Mouse (Mus musculus) layer of hippocampus, adult 2 months (tissue): Measurements from ENCODE around the gene Dgkb. TPM values are rescaled to one million over a fixed set of nuclear protein-coding genes. Genes with fewer than 3 reads are reported as not detected.

Source experiments
- DNase-seq, 2 experiments: peaks; one replicate each; pipeline ENCODE4 v3.0.0; 2022; ENCODE audit warnings: low spot score in 2 of 2
- H3K27ac ChIP-seq: fragments of 200-600 bp; 2 replicates; pipeline ENCODE4 v1.8.1; 2022
- H3K4me3 ChIP-seq: fragments of 200-600 bp; 2 replicates; pipeline ENCODE4 v1.8.1; 2022; ENCODE audit warnings: mild to moderate bottlenecking
- CTCF ChIP-seq: fragments of 200-600 bp; conservative IDR thresholded peaks from 2 replicates; pipeline ENCODE4 v1.8.1; 2022; ENCODE audit warnings: antibody characterized with exemption, mild to moderate bottlenecking, moderate library complexity
- total RNA-seq, 2 experiments: library from RNA; stranded (reverse); gene quantifications; 2 replicates each; pipeline ENCODE4 v1.2.3; 2021

The Dgkb gene
- total RNA-seq, 2 experiments from 2014 or later = 153 to 160 TPM

DNA sequence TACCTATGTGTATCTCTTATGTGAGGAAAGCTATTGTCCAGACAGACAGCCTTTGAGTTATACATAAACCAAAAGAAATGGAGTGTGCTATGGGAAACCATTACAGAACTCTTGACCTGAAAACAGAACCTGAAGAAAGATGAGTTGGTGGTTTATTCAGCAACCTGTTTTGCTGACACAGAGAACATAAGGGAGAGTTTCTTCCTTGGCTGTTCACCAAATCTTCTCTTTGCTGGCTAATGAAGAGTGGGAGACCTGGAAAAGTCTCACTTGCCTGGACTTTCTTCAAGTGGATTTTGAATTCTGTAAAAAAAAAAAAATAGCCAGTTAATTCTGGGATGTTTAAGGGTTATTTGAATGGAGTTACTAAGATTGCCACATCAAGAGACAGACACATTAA lies 71.1 kb downstream of the Dgkb start:
- H3K27ac ChIP-seq = peak overlapping the region; percentile 48; the same call in 1 of the 2 replicates
- TF ChIP-seq CTCF = no peak
- no peak for DNase-seq
- H3K4me3 ChIP-seq = no peak overlapping the region

DNA sequence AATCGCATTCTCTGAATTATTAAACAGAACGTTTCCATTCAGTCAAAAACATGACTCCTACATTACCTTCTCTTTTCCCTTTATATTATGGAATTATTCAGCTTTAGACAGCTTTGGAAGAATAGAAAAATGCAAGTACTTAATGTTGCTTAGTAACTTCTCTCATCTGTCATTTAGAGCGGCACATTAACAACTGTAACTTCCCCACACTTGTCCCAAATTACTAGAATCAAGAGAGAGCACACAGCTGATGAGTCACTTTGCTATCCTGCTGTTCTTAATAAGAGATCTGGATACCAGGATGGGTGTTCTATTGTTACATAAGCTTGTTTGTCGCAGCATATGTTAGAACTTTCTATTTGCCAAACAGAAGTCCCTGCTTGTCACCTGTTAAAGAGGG lies 71.9 kb downstream of the Dgkb start:
- Histone ChIP-seq H3K27ac (peak overlapping the region; percentile 48), H3K4me3 (no peak overlapping the region)
- TF ChIP-seq CTCF = no peak
- peak; percentile 25 to 48 for DNase-seq

DNA sequence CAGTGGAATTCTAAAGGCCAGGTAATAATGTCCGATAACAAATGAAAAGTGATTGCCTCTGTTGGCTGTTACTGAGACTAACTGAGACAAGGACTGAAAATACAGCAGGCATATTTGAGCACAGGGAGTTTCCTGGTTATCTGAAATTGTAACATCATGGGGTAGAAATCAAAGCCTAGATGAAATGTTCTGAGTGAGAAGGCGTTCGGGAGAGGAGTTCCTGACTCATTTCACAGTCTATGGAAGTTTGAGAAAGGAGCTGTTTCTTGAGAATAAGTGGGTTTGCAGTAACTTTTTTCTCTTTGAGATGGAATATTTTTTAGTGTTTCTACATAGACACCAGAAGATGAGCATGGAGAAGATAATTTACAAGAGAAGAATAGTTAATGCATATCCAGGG lies 73.8 kb downstream of the Dgkb start:
- no peak overlapping the region for H3K4me3 ChIP-seq
- no peak for DNase-seq
- H3K27ac ChIP-seq = no peak overlapping the region
- TF ChIP-seq CTCF = no peak

DNA sequence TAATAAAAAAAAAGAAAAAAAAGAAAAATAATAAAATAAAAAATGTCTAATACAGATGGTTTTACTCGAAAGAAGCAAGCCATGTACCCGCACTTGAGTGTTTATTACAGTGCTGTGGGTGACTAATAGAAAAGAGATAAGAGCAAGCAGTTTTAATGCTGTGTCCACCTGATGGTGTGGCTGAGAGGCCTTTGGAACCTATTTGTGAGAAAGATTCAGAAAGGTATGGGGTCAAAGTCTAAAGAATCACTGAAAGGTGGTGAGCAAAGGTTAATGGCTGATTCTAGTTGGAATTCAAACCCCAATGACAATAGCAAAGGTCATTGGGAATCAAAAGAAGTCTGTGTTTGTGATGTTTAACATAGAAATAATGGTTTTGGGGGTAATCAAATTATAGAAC lies 124.6 kb downstream of the Dgkb start:
- TF ChIP-seq CTCF = no peak

DNA sequence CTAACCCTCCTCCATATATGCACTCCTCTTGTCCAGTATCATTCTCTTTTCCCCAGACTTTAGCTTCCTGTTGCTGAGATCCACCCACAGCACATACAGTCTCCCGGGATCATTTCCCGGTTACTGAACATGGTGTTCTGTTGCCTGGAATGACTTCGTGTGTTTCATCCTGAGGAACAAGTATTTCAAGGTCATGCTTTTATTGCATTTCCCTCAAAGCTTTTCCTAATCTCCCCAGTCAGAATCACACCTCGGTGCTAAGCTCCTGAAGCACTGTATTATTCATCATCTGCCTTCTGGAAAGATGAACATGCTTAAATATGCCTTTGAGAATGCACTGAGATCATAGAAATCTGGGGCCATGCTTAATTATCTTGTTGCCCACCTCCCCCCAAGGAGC lies 138.7 kb downstream of the Dgkb start:
- DNase-seq = no peak

More for the DNA sequence above, 124.6 kb downstream of the Dgkb start:
- Histone ChIP-seq H3K27ac (no peak overlapping the region), H3K4me3 (no peak overlapping the region)
- no peak for DNase-seq

DNA sequence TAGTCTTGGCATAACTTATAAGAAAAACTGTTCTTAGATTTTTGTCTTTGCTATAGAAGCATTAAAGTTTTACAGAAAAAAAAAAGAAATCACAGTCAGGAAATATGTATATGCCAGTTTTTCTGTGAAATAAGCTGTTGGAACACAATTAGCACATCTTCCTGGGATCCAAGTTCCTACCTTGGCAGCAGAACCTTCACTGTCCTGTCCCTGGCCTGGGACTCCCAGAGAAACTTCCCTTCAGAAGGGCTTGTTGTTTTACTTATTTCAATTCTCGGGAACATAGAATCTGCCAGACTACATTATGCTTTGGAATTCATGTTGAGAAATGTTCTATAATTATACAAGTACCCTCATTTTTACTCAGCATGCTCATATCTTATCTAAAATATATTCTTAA lies 154.0 kb downstream of the Dgkb start:
- Histone ChIP-seq H3K4me3 (no peak overlapping the region), H3K27ac (no peak overlapping the region)
- no peak for DNase-seq
- TF ChIP-seq CTCF = no peak

More for the DNA sequence above, 138.7 kb downstream of the Dgkb start:
- TF ChIP-seq CTCF = no peak
- Histone ChIP-seq H3K4me3 (no peak overlapping the region), H3K27ac (no peak overlapping the region)

DNA sequence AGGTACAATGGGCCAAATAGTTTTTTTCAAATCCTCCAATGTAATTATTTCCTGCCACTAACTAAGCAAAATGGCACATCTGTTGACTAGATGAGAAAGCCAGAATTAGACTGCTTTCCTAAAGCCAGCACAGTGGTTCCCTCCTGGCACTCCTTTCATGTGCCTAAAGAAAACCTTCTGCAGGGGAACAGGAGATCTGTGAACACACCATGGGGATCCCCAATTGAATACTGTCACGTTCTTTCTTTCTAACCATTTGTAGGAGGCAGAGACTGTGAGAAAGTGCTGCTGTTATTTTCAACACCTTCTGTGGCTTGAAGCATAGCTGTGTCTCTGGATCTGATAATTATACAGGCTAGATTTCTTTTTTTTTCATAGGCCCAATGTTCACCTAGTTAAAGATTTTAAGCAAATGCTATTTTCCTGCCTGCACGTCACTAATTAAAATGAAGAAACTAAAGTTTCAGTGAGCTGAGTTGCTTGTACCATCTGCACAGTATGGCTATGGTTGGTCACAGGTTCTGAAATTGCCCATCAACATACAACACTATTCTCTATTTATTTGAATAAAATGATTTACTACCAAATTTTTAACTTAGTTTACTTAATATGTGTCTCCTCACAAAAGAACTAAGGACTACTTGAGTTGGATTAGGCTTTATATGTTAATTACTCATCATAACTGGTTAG lies 161.1 kb downstream of the Dgkb start:
- DNase-seq = peak in 1 of 2 experiments; percentile 16
- no peak for TF ChIP-seq CTCF
- H3K27ac ChIP-seq = peak overlapping the region; percentile 24; the same call in 1 of the 2 replicates
- no peak overlapping the region for H3K4me3 ChIP-seq

DNA sequence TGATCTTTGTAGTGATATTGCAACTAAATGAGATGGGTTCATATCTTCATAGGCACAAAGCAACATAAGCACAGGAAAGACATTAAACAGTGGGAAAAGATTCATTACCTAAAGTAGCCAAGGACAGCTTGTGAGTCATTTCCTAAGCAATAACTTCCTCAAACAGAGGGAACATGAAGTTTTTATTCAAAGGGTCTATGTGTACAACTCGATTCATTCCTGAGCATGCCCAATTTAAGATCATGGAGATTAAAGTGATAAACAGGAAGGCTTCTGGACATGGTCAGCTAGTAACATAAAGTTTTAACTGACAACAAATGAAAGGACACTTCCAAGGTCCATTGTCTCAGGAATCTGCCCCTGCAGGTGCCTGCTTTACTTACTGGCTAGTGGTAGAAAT lies 167.8 kb downstream of the Dgkb start:
- no peak for DNase-seq
- no peak overlapping the region for H3K4me3 ChIP-seq
- H3K27ac ChIP-seq = no peak overlapping the region
- TF ChIP-seq CTCF = no peak

DNA sequence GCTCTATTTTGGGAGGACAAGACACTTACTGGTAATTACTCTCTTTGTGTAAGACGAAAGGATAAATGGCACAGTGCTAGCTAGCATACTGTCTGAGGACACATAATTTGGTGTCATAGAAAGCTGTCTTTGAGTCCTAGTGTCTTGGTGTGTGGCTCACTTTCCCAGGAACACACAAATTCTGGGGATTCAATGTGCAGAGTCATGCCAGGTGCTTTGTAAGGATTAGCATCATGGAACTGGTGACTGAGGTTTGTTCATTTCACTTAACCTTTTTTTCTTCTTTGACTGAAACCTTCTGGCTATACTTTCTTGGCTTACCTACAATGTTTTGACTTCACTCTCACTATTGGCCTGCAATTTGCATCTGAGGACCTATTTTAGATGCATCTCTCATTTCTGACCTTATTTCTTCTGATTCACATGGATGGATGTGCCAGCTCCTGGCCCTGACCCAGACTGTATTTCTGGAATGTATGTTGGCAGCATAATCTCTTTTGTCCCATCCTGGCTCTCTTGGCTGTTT lies 170.6 kb downstream of the Dgkb start:
- DNase-seq = no peak
- TF ChIP-seq CTCF = no peak
- Histone ChIP-seq H3K4me3 (no peak overlapping the region), H3K27ac (no peak overlapping the region)

DNA sequence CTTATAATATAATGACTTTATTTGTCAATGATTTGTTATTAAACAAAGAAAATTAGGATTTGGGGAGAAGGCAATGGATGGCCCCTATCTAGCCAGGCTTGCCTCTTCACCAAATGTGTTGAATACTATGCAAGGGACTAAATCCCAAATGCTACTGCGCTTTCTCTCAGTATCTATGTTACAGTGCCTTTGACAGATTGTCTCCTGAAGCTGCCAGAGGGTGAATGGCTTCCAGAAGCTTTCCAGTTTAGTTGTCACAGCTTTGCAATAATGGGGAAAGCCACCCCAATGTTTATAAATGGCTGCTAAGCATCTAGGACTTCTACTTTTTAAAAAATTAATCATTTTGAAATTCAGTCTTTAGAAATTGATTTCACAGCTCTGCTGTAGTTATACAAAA lies 175.7 kb downstream of the Dgkb start:
- no peak for TF ChIP-seq CTCF
- Histone ChIP-seq H3K27ac (no peak overlapping the region), H3K4me3 (no peak overlapping the region)
- peak; percentile 18 to 37 for DNase-seq

DNA sequence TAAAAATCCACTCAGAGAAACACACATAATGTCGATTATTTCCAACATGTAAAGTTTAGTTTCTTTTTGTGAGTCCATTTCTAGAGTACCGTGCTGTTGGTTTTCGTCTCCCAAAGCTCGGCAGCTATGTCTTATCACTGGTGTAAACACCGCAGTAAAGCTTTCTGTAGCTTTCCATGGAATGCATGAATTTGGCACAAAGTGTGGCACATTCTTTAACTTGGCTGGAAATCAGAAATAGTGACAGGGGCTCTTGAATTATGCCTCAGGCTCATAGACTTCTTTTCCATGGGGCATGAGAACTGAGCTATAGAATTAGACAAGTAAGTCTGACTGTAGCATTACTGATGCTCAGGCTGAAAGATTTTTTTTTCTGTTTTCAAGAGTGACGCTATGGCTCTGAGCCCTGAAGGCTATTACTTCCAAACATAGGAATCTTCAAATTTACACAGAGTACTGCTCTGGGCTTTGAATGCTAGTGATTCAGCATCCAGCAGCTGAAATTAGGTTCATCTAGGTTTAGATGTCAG lies 179.0 kb downstream of the Dgkb start:
- no peak overlapping the region for H3K4me3 ChIP-seq
- no peak for DNase-seq
- no peak for TF ChIP-seq CTCF
- H3K27ac ChIP-seq = no peak overlapping the region

DNA sequence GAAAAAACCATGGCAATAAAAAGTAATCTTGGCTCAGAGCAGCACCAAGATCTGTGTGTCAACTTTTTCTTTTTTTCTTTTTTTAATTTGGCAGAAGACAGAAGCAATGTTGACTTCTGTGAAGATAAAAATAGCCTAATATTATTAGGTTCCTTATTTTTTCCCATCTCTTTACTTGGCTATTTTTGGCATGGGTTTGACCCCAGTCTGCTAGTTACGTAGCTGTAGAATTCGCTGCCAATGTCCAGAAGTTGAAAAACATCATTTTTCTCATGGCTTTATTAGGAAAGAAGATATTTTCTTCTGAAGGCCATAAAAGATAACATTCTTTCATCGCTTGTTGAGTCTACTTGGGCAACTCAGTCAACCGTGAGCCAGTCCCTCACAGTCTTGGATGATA lies 200.1 kb downstream of the Dgkb start:
- Histone ChIP-seq H3K4me3 (no peak overlapping the region), H3K27ac (no peak overlapping the region)
- no peak for TF ChIP-seq CTCF
- DNase-seq = no peak

DNA sequence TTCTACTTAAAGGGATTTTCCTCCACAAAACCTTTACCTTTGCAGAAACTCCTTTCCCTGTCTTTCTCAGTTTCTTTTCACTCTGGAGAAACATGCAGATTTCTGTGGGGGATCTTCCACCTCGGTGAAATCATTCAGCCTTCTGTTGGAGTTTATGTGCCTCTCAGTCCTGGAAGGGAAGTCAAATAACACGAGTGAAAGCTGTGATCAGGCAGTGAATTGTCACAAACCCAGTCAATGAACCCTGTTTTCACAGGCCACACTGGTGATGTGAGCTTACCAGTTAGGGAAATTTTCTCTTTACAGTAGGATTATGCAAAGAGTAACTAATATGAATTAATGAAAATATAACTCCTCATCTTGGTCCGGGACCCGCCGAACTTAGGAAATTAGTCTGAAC lies 229.7 kb downstream of the Dgkb start:
- no peak for TF ChIP-seq CTCF
- DNase-seq = no peak
- Histone ChIP-seq H3K4me3 (no peak overlapping the region), H3K27ac (no peak overlapping the region)

DNA sequence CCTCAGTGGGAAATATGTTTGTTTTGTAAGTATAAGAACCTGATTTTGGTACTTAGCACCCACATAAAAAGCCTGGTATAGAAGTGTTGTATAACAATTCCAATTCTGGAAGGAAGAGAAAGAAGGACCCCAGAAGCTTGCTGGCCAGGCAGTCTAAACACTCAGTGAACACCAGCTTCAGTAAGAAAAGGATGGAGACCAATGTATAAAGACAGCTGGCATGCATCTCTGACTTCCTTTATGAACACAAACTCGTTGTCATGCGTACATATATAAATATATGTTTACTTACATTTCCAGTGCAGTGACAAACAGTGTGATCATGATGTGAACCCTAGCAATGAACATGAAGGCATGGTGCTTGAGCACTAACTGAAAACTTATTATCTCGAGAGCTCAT lies 270.7 kb downstream of the Dgkb start:
- no peak for DNase-seq
- Histone ChIP-seq H3K4me3 (no peak overlapping the region), H3K27ac (no peak overlapping the region)
- TF ChIP-seq CTCF = no peak
